Mouse (Mus musculus): ENCODE measurements around the gene Tmem158. TPM values are rescaled to one million over a fixed set of nuclear protein-coding genes. Genes with fewer than 3 reads are reported as not detected.

Tmem158 gene
- polyA plus RNA-seq, 1 experiment from 2014 or later = 18.8 TPM

DNA sequence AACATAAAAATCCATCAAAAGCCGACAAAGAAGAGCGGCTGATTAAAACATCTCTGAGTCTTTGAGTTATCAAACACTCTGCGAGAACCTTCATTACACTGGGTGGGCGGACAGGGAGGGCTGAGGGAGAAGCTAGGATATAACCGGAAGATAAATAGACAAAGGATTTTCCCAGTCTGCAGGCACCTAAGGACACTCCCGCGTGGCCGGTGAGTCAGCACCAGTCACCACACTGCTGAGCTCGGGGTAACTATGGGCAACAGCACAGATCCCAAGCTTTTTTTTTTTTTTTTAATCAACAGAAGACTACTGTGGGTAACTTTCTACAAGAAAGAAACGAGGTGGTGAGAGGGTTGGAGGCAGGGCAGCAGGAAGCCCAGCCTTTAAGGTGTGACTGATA is 16.6 kb downstream of the Tmem158 start:
- Histone ChIP-seq H3K4me1 (no peaks in the 10 kb centered on the region), H3K9ac (no peak overlapping the region), H3K36me3 (no peaks in the 10 kb centered on the region), H3K27ac (replicated peaks) (no peak overlapping the region), H3K9me3 (replicated peaks) (no peaks in the 10 kb centered on the region), H3K4me3 (replicated peaks) (no peak overlapping the region), H3K27me3 (no peaks in the 10 kb centered on the region), H3K4me2 (replicated peaks) (no peak overlapping the region)
- ATAC-seq (ENCODE audit: insufficient number of reproducible peaks, low FRiP score, low TSS enrichment, low read depth) = no peak
- WGBS = 62% methylated on average over 10 of the region's 10 CpGs

DNA sequence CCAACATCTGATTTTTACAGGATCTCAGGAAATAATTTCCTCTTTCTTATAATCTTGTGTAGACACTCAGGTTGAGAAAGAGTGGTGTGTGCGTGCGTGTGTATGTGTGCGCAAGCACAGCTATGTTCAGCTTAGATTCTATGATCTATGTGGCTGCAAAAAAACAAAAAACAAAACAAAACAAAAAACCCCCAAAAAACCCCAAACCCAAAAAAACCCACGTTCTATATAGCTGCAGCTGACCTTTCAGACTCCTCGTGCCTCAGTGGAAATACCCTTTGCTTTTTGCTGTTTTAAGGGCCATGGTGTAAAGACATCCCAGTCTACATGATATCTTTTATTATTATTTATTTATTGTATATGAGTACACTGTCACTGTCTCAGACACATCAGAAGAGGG is 19.4 kb downstream of the Tmem158 start:
- 92% methylated on average over 5 of the region's 5 CpGs for WGBS
- no peak for ATAC-seq (ENCODE audit: insufficient number of reproducible peaks, low FRiP score, low TSS enrichment, low read depth)
- no peak overlapping the region for H3K27ac ChIP-seq (replicated peaks)

DNA sequence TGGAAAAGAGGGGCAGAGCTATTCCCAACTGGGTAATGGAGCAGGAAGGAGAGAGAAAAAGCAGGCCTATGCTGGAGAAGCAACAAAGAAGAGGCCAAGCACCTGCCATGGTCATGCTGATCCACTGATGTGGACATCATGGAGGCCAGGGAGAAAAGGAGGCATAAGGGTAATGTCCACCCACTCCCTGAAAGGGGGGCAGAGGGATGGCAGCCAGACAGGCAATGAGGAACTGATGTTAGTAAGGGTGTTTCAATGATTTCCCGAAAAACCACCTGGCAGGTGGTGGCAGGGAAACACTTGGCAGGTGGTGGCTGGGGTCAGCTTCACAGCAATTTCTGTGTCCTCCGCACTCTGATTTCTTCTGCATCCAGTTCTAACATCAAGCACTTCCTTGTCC is 19.8 kb downstream of the Tmem158 start:
- H3K27ac ChIP-seq (replicated peaks) = no peak overlapping the region
- no peaks in the 10 kb centered on the region for H3K9me3 ChIP-seq (replicated peaks)
- no peaks in the 10 kb centered on the region for H3K27me3 ChIP-seq
- H3K4me1 ChIP-seq = peaks cover 19% of the 10 kb centered on the region
- no peak overlapping the region for H3K9ac ChIP-seq
- 85% methylated on average over 2 of the region's 2 CpGs for WGBS
- H3K4me3 ChIP-seq (replicated peaks) = no peak overlapping the region
- ATAC-seq (ENCODE audit: insufficient number of reproducible peaks, low FRiP score, low TSS enrichment, low read depth) = no peak
- H3K36me3 ChIP-seq = no peaks in the 10 kb centered on the region
- H3K4me2 ChIP-seq (replicated peaks) = no peak overlapping the region

More for the DNA sequence above, 19.4 kb downstream of the Tmem158 start:
- Histone ChIP-seq H3K27me3 (no peaks in the 10 kb centered on the region), H3K4me1 (peaks cover 19% of the 10 kb centered on the region), H3K9ac (no peak overlapping the region), H3K4me2 (replicated peaks) (no peak overlapping the region), H3K4me3 (replicated peaks) (no peak overlapping the region), H3K36me3 (no peaks in the 10 kb centered on the region), H3K9me3 (replicated peaks) (no peaks in the 10 kb centered on the region)

DNA sequence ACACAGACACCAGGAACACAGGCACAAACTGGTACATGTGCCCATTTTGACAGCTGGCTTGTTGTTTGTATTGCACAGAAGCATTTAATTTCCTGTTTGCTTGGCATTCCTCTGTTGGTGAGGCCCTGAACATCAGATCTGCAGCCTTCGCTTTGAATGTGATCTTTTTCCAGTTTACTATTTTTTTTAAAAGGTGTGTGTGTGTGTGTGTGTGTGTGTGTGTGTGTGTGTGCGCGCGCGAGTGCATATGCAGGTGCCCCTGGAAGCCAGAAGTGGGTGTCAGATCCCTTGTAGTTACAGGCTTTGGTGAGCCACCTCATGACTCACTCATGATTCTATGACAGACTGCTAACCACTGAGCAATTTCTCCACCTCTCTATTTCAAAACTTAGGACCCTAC is 20.3 kb downstream of the Tmem158 start:
- H3K4me1 ChIP-seq = peaks cover 19% of the 10 kb centered on the region
- no peak overlapping the region for H3K4me3 ChIP-seq (replicated peaks)
- H3K9ac ChIP-seq = no peak overlapping the region
- no peak overlapping the region for H3K4me2 ChIP-seq (replicated peaks)
- no peaks in the 10 kb centered on the region for H3K36me3 ChIP-seq
- ATAC-seq (ENCODE audit: insufficient number of reproducible peaks, low FRiP score, low TSS enrichment, low read depth) = no peak
- no peaks in the 10 kb centered on the region for H3K27me3 ChIP-seq
- no peaks in the 10 kb centered on the region for H3K9me3 ChIP-seq (replicated peaks)
- H3K27ac ChIP-seq (replicated peaks) = no peak overlapping the region
- WGBS = 92% methylated on average over 5 of the region's 5 CpGs

DNA sequence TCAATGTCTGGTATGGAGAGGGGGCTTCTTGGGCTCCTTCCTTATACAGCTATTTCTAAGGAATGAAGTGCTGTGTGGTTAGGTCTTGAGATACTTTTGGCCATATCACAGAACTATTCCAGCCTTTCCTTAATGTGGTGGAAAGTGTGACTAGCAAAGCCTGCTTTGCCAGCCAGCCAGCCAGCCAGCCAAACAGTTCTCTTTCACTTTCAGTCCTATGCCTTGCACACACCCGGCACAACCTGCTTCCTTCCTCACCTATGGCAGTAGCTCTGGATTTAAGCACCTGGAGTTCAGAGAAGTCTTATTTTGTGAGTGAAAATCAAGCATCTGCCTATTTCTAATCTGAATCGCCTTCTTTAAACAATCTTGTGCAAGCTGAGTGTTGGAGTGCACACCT is 20.9 kb downstream of the Tmem158 start:
- H3K27ac ChIP-seq (replicated peaks) = no peak overlapping the region
- H3K27me3 ChIP-seq = no peaks in the 10 kb centered on the region
- H3K4me1 ChIP-seq = peaks cover 19% of the 10 kb centered on the region
- no peak overlapping the region for H3K4me2 ChIP-seq (replicated peaks)
- no peak for ATAC-seq (ENCODE audit: insufficient number of reproducible peaks, low FRiP score, low TSS enrichment, low read depth)
- no peaks in the 10 kb centered on the region for H3K36me3 ChIP-seq
- no peak overlapping the region for H3K9ac ChIP-seq
- H3K4me3 ChIP-seq (replicated peaks) = no peak overlapping the region
- WGBS = 62% methylated on average over 2 of the region's 2 CpGs
- no peaks in the 10 kb centered on the region for H3K9me3 ChIP-seq (replicated peaks)

DNA sequence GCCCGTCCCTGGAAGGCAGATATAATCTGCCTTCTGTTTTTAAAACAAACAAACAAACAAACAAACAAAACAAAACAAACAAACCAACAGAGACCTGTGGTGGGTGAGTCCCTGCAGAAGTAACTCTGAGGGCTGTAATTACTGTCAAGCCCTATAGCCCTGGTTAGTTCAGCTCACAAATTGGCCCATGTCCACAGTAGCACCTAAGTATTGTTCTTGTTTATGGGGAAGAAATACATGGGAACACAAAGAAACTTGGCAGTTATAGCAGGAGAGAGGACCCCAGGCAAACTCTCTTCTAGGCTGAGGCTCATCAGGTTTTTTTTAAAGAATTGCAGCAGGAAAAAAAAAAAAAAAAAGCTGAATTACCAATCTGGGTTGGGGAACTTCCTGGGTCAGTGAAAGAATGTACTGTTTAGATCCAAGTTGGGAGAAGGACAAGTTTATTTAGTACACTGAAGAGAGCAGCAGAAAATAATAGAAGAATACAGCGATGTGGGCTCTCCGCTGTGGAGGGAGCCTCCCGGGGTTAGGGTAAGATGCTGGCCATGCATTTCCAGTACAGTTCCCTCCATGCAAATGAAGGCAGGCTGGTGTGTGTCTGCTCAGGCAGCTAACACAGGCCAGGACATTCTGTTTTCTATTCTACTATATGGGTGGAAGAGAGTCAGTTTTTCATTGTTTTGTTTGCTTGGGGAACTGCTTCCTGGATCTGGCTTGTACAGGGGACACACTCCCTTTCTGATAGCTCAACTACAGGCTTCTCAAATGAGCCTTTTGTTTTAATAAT is 22.1 kb downstream of the Tmem158 start:
- ATAC-seq (ENCODE audit: insufficient number of reproducible peaks, low FRiP score, low TSS enrichment, low read depth) = peak; percentile 47
- H3K27ac ChIP-seq (replicated peaks) = peak overlapping the region; percentile 83

DNA sequence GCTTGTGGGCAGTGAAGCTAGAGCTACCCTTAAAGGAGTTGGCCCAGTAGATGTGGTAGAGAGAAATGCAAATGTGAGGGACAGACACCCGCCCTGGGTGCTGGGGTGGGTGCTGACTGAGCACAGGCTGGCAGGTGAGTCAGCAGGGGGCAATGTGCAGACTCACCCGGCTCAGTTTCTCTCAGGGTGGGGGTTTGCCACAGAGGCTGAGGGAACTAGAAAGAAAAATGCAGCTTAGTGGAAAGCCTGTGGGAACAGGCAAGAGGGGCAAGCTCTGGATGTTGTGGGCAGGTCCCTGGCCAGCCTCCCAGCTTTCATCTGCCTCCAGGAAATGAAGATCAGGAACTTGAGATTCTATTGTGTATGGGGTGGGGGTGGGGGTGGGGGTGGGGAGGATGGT is 22.8 kb downstream of the Tmem158 start:
- H3K4me2 ChIP-seq (replicated peaks) = no peak overlapping the region
- no peak overlapping the region for H3K4me3 ChIP-seq (replicated peaks)
- H3K4me1 ChIP-seq = peaks cover 19% of the 10 kb centered on the region
- peak overlapping the region; percentile 68 for H3K27ac ChIP-seq (replicated peaks)
- ATAC-seq (ENCODE audit: insufficient number of reproducible peaks, low FRiP score, low TSS enrichment, low read depth) = peak; percentile 76
- WGBS = 22% methylated on average over 2 of the region's 2 CpGs
- H3K36me3 ChIP-seq = no peaks in the 10 kb centered on the region
- H3K9ac ChIP-seq = no peak overlapping the region
- H3K9me3 ChIP-seq (replicated peaks) = no peaks in the 10 kb centered on the region
- H3K27me3 ChIP-seq = no peaks in the 10 kb centered on the region

More for the DNA sequence above, 22.1 kb downstream of the Tmem158 start:
- Histone ChIP-seq H3K9me3 (replicated peaks) (no peaks in the 10 kb centered on the region), H3K27me3 (no peaks in the 10 kb centered on the region), H3K4me1 (peaks cover 19% of the 10 kb centered on the region), H3K36me3 (no peaks in the 10 kb centered on the region), H3K4me2 (replicated peaks) (no peak overlapping the region), H3K4me3 (replicated peaks) (no peak overlapping the region), H3K9ac (no peak overlapping the region)
- WGBS = 29% methylated on average over 4 of the region's 4 CpGs

DNA sequence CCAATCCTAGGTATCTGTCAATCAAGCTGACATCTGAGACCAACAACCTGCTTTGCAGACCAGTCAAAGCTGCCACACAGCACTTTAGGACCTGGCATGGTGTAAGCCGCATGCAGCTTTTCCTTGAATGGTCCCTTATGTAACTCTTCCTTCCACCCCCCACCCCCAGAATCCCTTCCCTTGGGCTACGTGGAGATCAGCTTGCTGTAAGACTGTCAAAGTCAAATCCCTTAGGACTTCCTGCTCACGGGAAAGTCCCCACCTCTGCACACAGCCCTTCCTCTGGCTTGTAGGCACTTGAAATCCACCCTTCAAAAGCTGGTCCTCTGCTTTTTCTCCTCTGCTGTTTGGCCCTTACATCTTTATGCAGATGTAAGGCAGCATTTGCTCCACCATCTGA is 24.9 kb downstream of the Tmem158 start:
- Histone ChIP-seq H3K27ac (replicated peaks) (no peak overlapping the region), H3K4me3 (replicated peaks) (no peak overlapping the region), H3K36me3 (no peaks in the 10 kb centered on the region), H3K9me3 (replicated peaks) (no peaks in the 10 kb centered on the region), H3K4me2 (replicated peaks) (no peak overlapping the region), H3K27me3 (no peaks in the 10 kb centered on the region), H3K4me1 (peaks cover 19% of the 10 kb centered on the region), H3K9ac (no peak overlapping the region)
- no peak for ATAC-seq (ENCODE audit: insufficient number of reproducible peaks, low FRiP score, low TSS enrichment, low read depth)
- 14% methylated on average over 3 of the region's 3 CpGs for WGBS

DNA sequence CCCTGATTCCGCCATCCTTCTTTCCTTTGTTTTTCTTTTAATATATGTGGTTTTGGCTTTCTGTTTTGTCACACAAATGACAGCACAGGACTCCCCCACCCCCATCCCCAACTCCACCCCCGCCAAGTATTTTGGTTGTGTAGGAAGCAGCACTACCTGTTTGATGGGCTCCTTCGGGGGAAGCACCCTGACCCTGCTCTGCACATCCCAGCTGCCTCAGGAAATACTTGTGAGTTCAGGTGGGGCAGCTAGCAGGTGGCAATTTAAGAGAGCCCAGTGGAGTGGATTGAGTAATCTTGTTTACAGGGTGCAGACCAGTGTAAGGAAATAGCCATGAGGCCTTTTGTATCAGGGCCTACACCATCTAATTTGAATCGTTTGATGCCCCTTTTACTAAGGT is 30.7 kb downstream of the Tmem158 start:
- no peaks in the 10 kb centered on the region; the same call in 1 of the 2 replicates for H3K4me1 ChIP-seq
- H3K27ac ChIP-seq (replicated peaks) = no peak overlapping the region
- ATAC-seq (ENCODE audit: insufficient number of reproducible peaks, low FRiP score, low TSS enrichment, low read depth) = no peak
- H3K4me3 ChIP-seq (replicated peaks) = no peak overlapping the region
- no peaks in the 10 kb centered on the region for H3K27me3 ChIP-seq
- H3K36me3 ChIP-seq = no peaks in the 10 kb centered on the region
- no peak overlapping the region for H3K9ac ChIP-seq
- no peaks in the 10 kb centered on the region for H3K9me3 ChIP-seq (replicated peaks)
- WGBS = 53% methylated on average over 4 of the region's 4 CpGs
- no peak overlapping the region for H3K4me2 ChIP-seq (replicated peaks)

DNA sequence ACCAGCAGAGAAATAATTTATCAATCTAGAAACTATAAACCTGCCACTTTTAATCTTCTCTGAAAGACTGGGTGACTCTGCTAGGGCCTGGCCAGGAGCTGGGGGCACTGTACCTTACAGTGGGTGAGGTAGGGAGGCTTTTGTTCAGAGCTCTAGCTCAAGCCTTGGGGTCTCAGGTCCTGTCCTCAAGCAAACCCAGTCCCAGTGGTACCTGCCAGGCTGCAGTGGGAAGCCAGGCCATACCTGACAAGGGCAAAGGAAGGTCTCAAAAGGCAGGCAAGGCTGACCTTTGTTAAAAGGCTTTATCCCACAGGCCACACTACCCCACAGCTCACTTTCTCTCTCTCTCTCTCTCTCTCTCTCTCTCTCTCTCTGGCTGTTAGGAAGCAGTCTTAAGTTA is 31.9 kb downstream of the Tmem158 start:
- no peaks in the 10 kb centered on the region for H3K27me3 ChIP-seq
- H3K4me3 ChIP-seq (replicated peaks) = no peak overlapping the region
- ATAC-seq (ENCODE audit: insufficient number of reproducible peaks, low FRiP score, low TSS enrichment, low read depth) = no peak
- no peaks in the 10 kb centered on the region for H3K36me3 ChIP-seq
- no peak overlapping the region for H3K4me2 ChIP-seq (replicated peaks)
- no peaks in the 10 kb centered on the region; the same call in 1 of the 2 replicates for H3K4me1 ChIP-seq
- H3K9ac ChIP-seq = no peak overlapping the region
- H3K9me3 ChIP-seq (replicated peaks) = no peaks in the 10 kb centered on the region
- no peak overlapping the region for H3K27ac ChIP-seq (replicated peaks)

DNA sequence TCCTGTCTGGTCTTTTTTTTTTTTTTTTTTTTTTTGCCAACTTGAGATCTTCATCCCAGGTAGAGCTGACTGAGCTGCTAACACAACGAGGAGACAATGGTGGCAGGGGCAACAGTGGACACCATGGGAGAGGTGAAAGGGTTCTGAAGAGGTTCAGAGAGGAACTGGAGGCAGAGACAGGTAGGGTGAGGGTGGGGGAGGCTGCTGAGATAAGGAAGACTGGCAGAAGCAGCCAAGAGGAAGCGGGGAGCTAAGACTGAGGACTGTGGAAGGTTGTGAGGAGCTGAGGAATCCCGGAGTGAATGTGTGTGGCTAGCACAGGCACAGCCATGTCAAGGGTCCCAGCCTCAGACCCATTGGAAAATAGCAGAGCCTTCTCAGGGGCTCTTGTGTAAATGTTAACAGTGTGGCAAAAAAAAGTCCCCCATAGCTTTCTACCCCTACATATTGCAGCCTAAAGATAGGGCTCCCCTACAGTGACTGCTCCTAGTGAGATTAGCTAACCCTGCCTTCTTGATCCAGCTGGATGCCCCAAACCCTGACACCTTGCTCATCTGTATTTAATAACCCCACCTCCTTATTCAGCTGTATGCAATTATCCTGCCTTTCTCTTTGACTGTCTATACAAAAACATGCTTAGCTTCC is 33.3 kb downstream of the Tmem158 start:
- no peak overlapping the region for H3K4me3 ChIP-seq (replicated peaks)

More for the DNA sequence above, 33.3 kb downstream of the Tmem158 start:
- Histone ChIP-seq H3K27me3 (no peaks in the 10 kb centered on the region), H3K4me1 (no peaks in the 10 kb centered on the region; the same call in 1 of the 2 replicates), H3K27ac (replicated peaks) (no peak overlapping the region), H3K9ac (no peak overlapping the region), H3K4me2 (replicated peaks) (no peak overlapping the region), H3K36me3 (no peaks in the 10 kb centered on the region), H3K9me3 (replicated peaks) (no peaks in the 10 kb centered on the region)
- ATAC-seq (ENCODE audit: insufficient number of reproducible peaks, low FRiP score, low TSS enrichment, low read depth) = no peak
- WGBS = 77% methylated on average over 3 of the region's 3 CpGs
